Mouse (Mus musculus): Measurements from ENCODE around the gene Mfap5. TPM values are rescaled to one million over a fixed set of nuclear protein-coding genes. Genes with fewer than 3 reads are reported as not detected.

Mfap5 gene
- total and polyA plus RNA-seq, 3 experiments: not detected

DNA sequence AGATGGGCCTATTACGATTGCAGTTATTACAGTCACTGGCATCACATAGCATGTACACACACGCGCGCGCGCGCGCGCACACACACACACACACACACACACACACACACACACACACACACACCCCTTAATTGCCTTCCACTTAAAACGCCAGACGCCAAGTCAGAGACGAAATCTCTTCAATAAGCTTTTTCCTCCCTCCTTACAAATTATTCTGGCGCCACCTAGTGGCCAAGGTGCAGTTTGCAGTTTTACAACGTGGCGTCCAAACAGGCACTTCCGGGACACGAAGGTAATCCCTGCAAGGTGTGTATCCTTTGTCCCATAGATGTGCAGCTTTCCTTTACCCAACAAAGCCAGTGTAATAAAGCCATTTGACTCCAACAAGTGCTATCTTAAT, 54.8 kb downstream of the Mfap5 start (continued):
- TF ChIP-seq ZMIZ1 (IDR thresholded peaks at IDR 0.05; ENCODE audit: low read depth, low read length): no peak
- TF ChIP-seq TAL1 (IDR thresholded peaks at IDR 0.05; ENCODE audit: low read length): no peak

GRCm38 (mm10) chr6:122561005-122561404, 55.4 kb downstream of the Mfap5 start:
- Histone ChIP-seq H3K79me2 (ENCODE audit: control insufficient read depth, insufficient read depth, low read length, poor library complexity) (no peaks in the 10 kb centered on the region), H3K4me3 (ENCODE audit: control insufficient read depth in 1 of 2, insufficient read depth in 1 of 2, low read depth in 2 of 2, low read length in 2 of 2) (no peak overlapping the region), H3K9ac (ENCODE audit: control insufficient read depth, low read depth, low read length, poor library complexity, severe bottlenecking) (no peak overlapping the region), H3K27ac (ENCODE audit: control insufficient read depth, low read depth, low read length) (no peak overlapping the region), H3K36me3 (ENCODE audit: control insufficient read depth in 1 of 2, insufficient read depth in 2 of 2, low read length in 2 of 2) (peaks cover 0 to 10% of the 10 kb centered on the region in 2 experiments; a peak in 2 of 4 replicates), H3K27me3 (ENCODE audit: control insufficient read depth in 1 of 2, insufficient read depth in 2 of 2, low read length in 2 of 2) (no peaks in the 10 kb centered on the region), H3K4me1 (ENCODE audit: control insufficient read depth in 1 of 2, insufficient read depth in 2 of 2, low read length in 2 of 2) (peaks cover 4 to 9% of the 10 kb centered on the region in 2 experiments; a peak in 3 of 4 replicates), H3K9me3 (replicated peaks; ENCODE audit: insufficient read depth, low read length) (no peaks in the 10 kb centered on the region)
- TF ChIP-seq MAFK (IDR thresholded peaks at IDR 0.05; ENCODE audit: borderline replicate concordance, low read depth, low read length): no peak
- TF ChIP-seq NRF1 (IDR thresholded peaks at IDR 0.05; ENCODE audit: insufficient read depth, low read depth, low read length, poor library complexity, severe bottlenecking): no peak
- no peak for TF ChIP-seq JUND (IDR thresholded peaks at IDR 0.05; ENCODE audit: low read depth, low read length)
- TF ChIP-seq RCOR1 (IDR thresholded peaks at IDR 0.05; ENCODE audit: low read depth, low read length): no peak
- TF ChIP-seq ELF1 (IDR thresholded peaks at IDR 0.05; ENCODE audit: low read depth, low read length): no peak
- no peak for TF ChIP-seq E2F4 (IDR thresholded peaks at IDR 0.05; ENCODE audit: borderline replicate concordance, low read depth, low read length)
- no peak for TF ChIP-seq USF2 (IDR thresholded peaks at IDR 0.05; ENCODE audit: borderline replicate concordance in 1 of 2, insufficient read depth in 1 of 2, low read depth in 1 of 2, low read length in 2 of 2)
- no peak for TF ChIP-seq MAX (IDR thresholded peaks at IDR 0.05; ENCODE audit: low read length)
- TF ChIP-seq POLR2A (IDR thresholded peaks at IDR 0.05; ENCODE audit: control insufficient read depth in 1 of 2, insufficient read depth in 1 of 2, low read depth in 1 of 2, low read length in 2 of 2, poor library complexity in 1 of 2): no peak
- TF ChIP-seq KAT2A (conservative IDR thresholded peaks at IDR 0.05; ENCODE audit: low read depth, low read length): no peak
- no peak for TF ChIP-seq GABPA (IDR thresholded peaks at IDR 0.05; ENCODE audit: low read depth, low read length)
- no peak for TF ChIP-seq TAL1 (IDR thresholded peaks at IDR 0.05; ENCODE audit: low read length)
- no peak for TF ChIP-seq MYB (IDR thresholded peaks at IDR 0.05; ENCODE audit: low read depth, low read length)
- no peak for TF ChIP-seq USF1 (IDR thresholded peaks at IDR 0.05; ENCODE audit: low read depth, low read length)
- no peak for TF ChIP-seq ZNF384 (IDR thresholded peaks at IDR 0.05; ENCODE audit: low read depth, low read length)
- no peak for TF ChIP-seq HCFC1 (IDR thresholded peaks at IDR 0.05; ENCODE audit: low read depth, low read length)
- DNase-seq (ENCODE audit: low read depth, low spot score): no peak

DNA sequence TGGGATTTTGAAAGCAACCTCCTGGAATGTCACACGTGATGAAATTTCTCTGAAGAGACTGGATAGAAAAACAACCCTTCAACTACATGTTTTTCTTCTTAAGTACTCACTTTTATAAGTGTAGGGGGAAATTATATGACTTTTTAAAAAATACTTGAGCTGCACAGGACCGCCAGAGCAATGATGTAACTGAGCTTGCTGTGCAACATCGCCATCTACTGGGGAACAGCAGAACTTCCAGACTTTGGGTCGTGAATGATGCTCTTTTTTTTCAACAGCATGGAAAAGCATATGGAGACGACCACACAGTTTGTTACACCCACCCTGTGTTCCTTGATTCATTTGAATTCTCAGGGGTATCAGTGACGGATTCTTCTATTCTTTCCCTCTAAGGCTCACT, 56.8 kb downstream of the Mfap5 start:
- TF ChIP-seq ZC3H11A (IDR thresholded peaks at IDR 0.05; ENCODE audit: low read depth, low read length) (peak; percentile 33; the same call in 1 of the 2 replicates), HCFC1 (IDR thresholded peaks at IDR 0.05; ENCODE audit: low read depth, low read length) (no peak), CTCF (IDR thresholded peaks at IDR 0.05 in 2 of 3, conservative IDR thresholded peaks at IDR 0.05 in 1 of 3; ENCODE audit: control insufficient read depth in 1 of 3, insufficient read depth in 1 of 3, low read depth in 2 of 3, low read length in 3 of 3, poor library complexity in 1 of 3, severe bottlenecking in 1 of 3) (peak; percentile 84 to 95 (median 86)), TCF12 (IDR thresholded peaks at IDR 0.05; ENCODE audit: low read depth, low read length) (no peak), TAL1 (IDR thresholded peaks at IDR 0.05; ENCODE audit: low read length) (no peak), ZNF384 (IDR thresholded peaks at IDR 0.05; ENCODE audit: low read depth, low read length) (peak; percentile 88), BHLHE40 (IDR thresholded peaks at IDR 0.05; ENCODE audit: borderline replicate concordance, low read depth, low read length) (no peak), MYC (IDR thresholded peaks at IDR 0.05; ENCODE audit: low read depth, low read length) (no peak), POLR2AphosphoS2 (IDR thresholded peaks at IDR 0.05; ENCODE audit: low read length) (no peak), SMC3 (IDR thresholded peaks at IDR 0.05; ENCODE audit: low read depth, low read length) (peak; percentile 48), ZMIZ1 (IDR thresholded peaks at IDR 0.05; ENCODE audit: low read depth, low read length) (no peak), MAFK (IDR thresholded peaks at IDR 0.05; ENCODE audit: borderline replicate concordance, low read depth, low read length) (no peak), NELFE (IDR thresholded peaks at IDR 0.05; ENCODE audit: low read depth, low read length) (no peak), CHD1 (IDR thresholded peaks at IDR 0.05; ENCODE audit: low read depth, low read length) (no peak), RAD21 (IDR thresholded peaks at IDR 0.05; ENCODE audit: low read depth, low read length) (peak; percentile 64), POLR2A (IDR thresholded peaks at IDR 0.05; ENCODE audit: control insufficient read depth in 1 of 2, insufficient read depth in 1 of 2, low read depth in 1 of 2, low read length in 2 of 2, poor library complexity in 1 of 2) (no peak), USF1 (IDR thresholded peaks at IDR 0.05; ENCODE audit: low read depth, low read length) (no peak)
- no peak overlapping the region for H3K27ac ChIP-seq (ENCODE audit: control insufficient read depth, low read depth, low read length)
- no peak overlapping the region for H3K9ac ChIP-seq (ENCODE audit: control insufficient read depth, low read depth, low read length, poor library complexity, severe bottlenecking)
- no peaks in the 10 kb centered on the region for H3K27me3 ChIP-seq (ENCODE audit: control insufficient read depth in 1 of 2, insufficient read depth in 2 of 2, low read length in 2 of 2)
- H3K9me3 ChIP-seq (replicated peaks; ENCODE audit: insufficient read depth, low read length): no peaks in the 10 kb centered on the region
- H3K79me2 ChIP-seq (ENCODE audit: control insufficient read depth, insufficient read depth, low read length, poor library complexity): no peaks in the 10 kb centered on the region
- peaks cover 4 to 6% of the 10 kb centered on the region in 2 experiments; a peak in 3 of 4 replicates for H3K4me1 ChIP-seq (ENCODE audit: control insufficient read depth in 1 of 2, insufficient read depth in 2 of 2, low read length in 2 of 2)
- H3K36me3 ChIP-seq (ENCODE audit: control insufficient read depth in 1 of 2, insufficient read depth in 2 of 2, low read length in 2 of 2): peaks cover 0 to 8% of the 10 kb centered on the region in 2 experiments; a peak in 2 of 4 replicates
- peak; percentile 81 for DNase-seq (ENCODE audit: low read depth, low spot score)
- no peak overlapping the region for H3K4me3 ChIP-seq (ENCODE audit: control insufficient read depth in 1 of 2, insufficient read depth in 1 of 2, low read depth in 2 of 2, low read length in 2 of 2)
